Comparison of ENCODE assay signal across 9 mouse cellular contexts in genomic region chr7:75880236-75880635, GRCm38 (mm10). TPM values are rescaled to one million over a fixed set of nuclear protein-coding genes. Genes with fewer than 3 reads are reported as not detected.
DNase-seq lines count a peak whose midpoint lies in the region; ATAC-seq lines count a peak whose summit lies in the region.
"Had no signal": no experiment of that assay in that cellular context is flagged by ENCODE, and none has a peak within 500 bp of the region (broad histone marks: within the 10 kb centered on the region; RNA-seq: fewer than 3 reads in every experiment).

No protein-coding gene starts in this region.

- no peaks in the 10 kb centered on the region for H3K27me3 ChIP-seq in kidney, embryonic 15.5 days
- no peaks in the 10 kb centered on the region for H3K27me3 ChIP-seq in forebrain, embryonic 13.5 days
- H3K27me3 ChIP-seq in hindbrain, embryonic 16.5 days (replicated peaks; ENCODE audit: control insufficient read depth, insufficient read depth, low read length): no peaks in the 10 kb centered on the region
- H3K27me3 ChIP-seq in midbrain, embryonic 16.5 days (ENCODE audit: control insufficient read depth, insufficient read depth, low read depth, low read length): no peaks in the 10 kb centered on the region

- WGBS in kidney, embryonic 15.5 days: 70% methylated on average over 8 of the region's 8 CpGs
- 71% methylated on average over 8 of the region's 8 CpGs for WGBS in forebrain, embryonic 13.5 days
- 65% methylated on average over 8 of the region's 8 CpGs for WGBS in hindbrain, embryonic 16.5 days
- 66% methylated on average over 8 of the region's 8 CpGs for WGBS in midbrain, embryonic 16.5 days

- H3K9ac ChIP-seq in kidney, embryonic 15.5 days: no peak overlapping the region
- H3K9ac ChIP-seq in forebrain, embryonic 13.5 days: no peak overlapping the region
- H3K9ac ChIP-seq in hindbrain, embryonic 16.5 days (ENCODE audit: low read depth, low read length): peak overlapping the region; percentile 17; the same call in 1 of the 2 replicates
- 0 out of 2 replicates have a peak overlapping the region, but pooled peaks have one; percentile 25 for H3K9ac ChIP-seq in midbrain, embryonic 16.5 days (ENCODE audit: low read depth, low read length)

- no peak overlapping the region for H3K27ac ChIP-seq in kidney, embryonic 15.5 days
- peak overlapping the region; percentile 44; the same call in 1 of the 2 replicates for H3K27ac ChIP-seq in forebrain, embryonic 13.5 days
- H3K27ac ChIP-seq in hindbrain, embryonic 16.5 days (ENCODE audit: low read depth, low read length): no peak overlapping the region
- H3K27ac ChIP-seq in midbrain, embryonic 16.5 days (ENCODE audit: low read length): no peak overlapping the region
- H3K27ac ChIP-seq: gastrocnemius, adult 2 months had no signal

- DNase-seq in kidney, adult 9 months: no peak
- no peak for DNase-seq in adrenal gland, postnatal 36 days
- no peak for DNase-seq in cerebellum, adult 9-10 months
- DNase-seq in thymus, adult 18-20 months: no peak

- H3K4me3 ChIP-seq in kidney, embryonic 15.5 days (replicated peaks): no peak overlapping the region
- no peak overlapping the region for H3K4me3 ChIP-seq in forebrain, embryonic 13.5 days
- no peak overlapping the region for H3K4me3 ChIP-seq in hindbrain, embryonic 16.5 days (ENCODE audit: low read length)
- no peak overlapping the region for H3K4me3 ChIP-seq in midbrain, embryonic 16.5 days (ENCODE audit: low read depth, low read length)
- H3K4me3 ChIP-seq: gastrocnemius, adult 2 months had no signal

- ATAC-seq in kidney, embryonic 15.5 days (replicated peaks; ENCODE audit: low FRiP score): 0 out of 2 replicates have a peak, but pooled peaks have one; percentile 52
- peak; percentile 36 for ATAC-seq in forebrain, embryonic 13.5 days
- peak; percentile 31; the same call in 1 of the 2 replicates for ATAC-seq in hindbrain, embryonic 16.5 days
- ATAC-seq in midbrain, embryonic 16.5 days: peak; percentile 49

- H3K36me3 ChIP-seq in kidney, embryonic 15.5 days: peaks cover 5% of the 10 kb centered on the region; the same call in 1 of the 2 replicates
- H3K36me3 ChIP-seq in forebrain, embryonic 13.5 days (ENCODE audit: poor library complexity, severe bottlenecking): peaks cover 4% of the 10 kb centered on the region
- no peaks in the 10 kb centered on the region for H3K36me3 ChIP-seq in hindbrain, embryonic 16.5 days (ENCODE audit: control insufficient read depth, insufficient read depth, low read length)
- H3K36me3 ChIP-seq in midbrain, embryonic 16.5 days (ENCODE audit: control insufficient read depth, insufficient read depth, low read length): no peaks in the 10 kb centered on the region

- no peak overlapping the region for H3K4me2 ChIP-seq in kidney, embryonic 15.5 days
- H3K4me2 ChIP-seq in forebrain, embryonic 13.5 days: peak overlapping the region; percentile 31
- peak overlapping the region; percentile 34; the same call in 1 of the 2 replicates for H3K4me2 ChIP-seq in hindbrain, embryonic 16.5 days (ENCODE audit: low read length)
- peak overlapping the region; percentile 34 for H3K4me2 ChIP-seq in midbrain, embryonic 16.5 days (ENCODE audit: low read length)

- no peaks in the 10 kb centered on the region for H3K9me3 ChIP-seq in kidney, embryonic 15.5 days (replicated peaks)
- H3K9me3 ChIP-seq in forebrain, embryonic 13.5 days (replicated peaks): no peaks in the 10 kb centered on the region
- H3K9me3 ChIP-seq in hindbrain, embryonic 16.5 days (ENCODE audit: control insufficient read depth, low read length): no peaks in the 10 kb centered on the region
- H3K9me3 ChIP-seq in midbrain, embryonic 16.5 days (replicated peaks; ENCODE audit: control insufficient read depth, low read length, poor library complexity, severe bottlenecking): no peaks in the 10 kb centered on the region

- peaks cover 3% of the 10 kb centered on the region; the same call in 1 of the 2 replicates for H3K4me1 ChIP-seq in kidney, embryonic 15.5 days
- H3K4me1 ChIP-seq in forebrain, embryonic 13.5 days: peaks cover 6% of the 10 kb centered on the region; the same call in 1 of the 2 replicates
- H3K4me1 ChIP-seq in hindbrain, embryonic 16.5 days (ENCODE audit: control insufficient read depth, insufficient read depth, low read depth, low read length): peaks cover 3% of the 10 kb centered on the region; the same call in 1 of the 2 replicates
- H3K4me1 ChIP-seq in midbrain, embryonic 16.5 days (ENCODE audit: control insufficient read depth, insufficient read depth, low read length): 0 out of 2 replicates have a peak, but pooled peaks cover 2% of the 10 kb centered on the region

RNA-seq across cellular contexts. Expression of gene Klhl25, which starts 32.1 kb away (rescaled TPM):
- 15.4 and 16.9 TPM in 2 replicates for polyA plus RNA-seq in kidney, embryonic 15.5 days (2015; fragmentation: Nextera tagmentation; extraction: Ambion mirVana)
- polyA plus RNA-seq in forebrain, embryonic 13.5 days (2015; fragmentation: Nextera tagmentation; extraction: Ambion mirVana): 31.2 and 31.5 TPM in 2 replicates
- polyA plus RNA-seq in hindbrain, embryonic 16.5 days (2015; fragmentation: Nextera tagmentation; extraction: Ambion mirVana): 30.8 and 33.0 TPM in 2 replicates
- polyA plus RNA-seq in midbrain, embryonic 16.5 days (2015; fragmentation: Nextera tagmentation; extraction: Ambion mirVana): 25.2 and 27.1 TPM in 2 replicates
- total RNA-seq in adrenal gland, postnatal 36 days (2021): 10 to 100 TPM; 11.5 to 15.1 TPM

Comparison
In these comparisons a context has a peak if more than half of its experiments do, and no peak if none do; other contexts are left out.
1. H3K9ac ChIP-seq: peak in hindbrain, embryonic 16.5 days (single experiment) and midbrain, embryonic 16.5 days (single experiment); none in kidney, embryonic 15.5 days (single experiment) and forebrain, embryonic 13.5 days (single experiment).
2. Peak in every context shown above with its lines, with median percentiles within 50 percentile points of each other: ATAC-seq.